Mouse (Mus musculus): ENCODE measurements around the gene Cnih3.

The Cnih3 gene

GRCm38 (mm10) chr1:181407281-181407680 is 54.9 kb downstream of the Cnih3 start:
- DNase-seq (ENCODE audit: low spot score): no peak

- no peak for DNase-seq (ENCODE audit: low spot score)
Observed at GRCm38 (mm10) chr1:181408086-181408975, 55.9 kb downstream of the Cnih3 start.

- DNase-seq (ENCODE audit: low spot score): no peak
Observed at GRCm38 (mm10) chr1:181409693-181410092, 57.3 kb downstream of the Cnih3 start.

DNA sequence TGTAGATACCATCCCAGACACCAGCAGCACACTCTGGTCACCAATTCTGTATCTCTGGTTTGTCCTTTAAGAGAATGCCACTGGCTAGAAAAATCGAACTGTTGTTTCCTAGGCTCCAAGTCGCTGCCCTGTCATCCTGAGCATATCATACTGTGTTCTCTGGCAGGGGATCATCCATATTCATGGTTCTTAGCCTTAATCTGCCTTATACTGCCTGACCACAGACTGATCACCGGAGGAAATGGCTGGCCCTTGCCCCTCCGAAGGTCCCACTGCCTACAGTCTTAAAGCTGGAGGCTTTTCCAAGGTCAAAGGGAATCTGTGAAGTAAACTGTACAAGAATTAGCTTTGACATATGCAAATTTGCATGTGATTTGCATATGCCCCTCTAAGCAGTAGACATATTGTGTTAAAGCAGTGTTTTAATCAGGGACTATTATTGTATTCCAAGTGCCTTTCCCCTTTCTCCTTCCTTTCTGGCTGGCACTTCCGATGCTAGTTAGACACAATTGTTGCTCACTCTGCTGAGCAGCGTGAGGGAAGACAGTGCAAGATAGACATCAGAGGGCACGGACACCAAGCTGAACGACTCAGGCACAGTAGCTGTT is 58.3 kb downstream of the Cnih3 start:
- no peak for DNase-seq (ENCODE audit: low spot score)

GRCm38 (mm10) chr1:181414985-181415384 is 62.6 kb downstream of the Cnih3 start:
- DNase-seq (ENCODE audit: low spot score): no peak

DNA sequence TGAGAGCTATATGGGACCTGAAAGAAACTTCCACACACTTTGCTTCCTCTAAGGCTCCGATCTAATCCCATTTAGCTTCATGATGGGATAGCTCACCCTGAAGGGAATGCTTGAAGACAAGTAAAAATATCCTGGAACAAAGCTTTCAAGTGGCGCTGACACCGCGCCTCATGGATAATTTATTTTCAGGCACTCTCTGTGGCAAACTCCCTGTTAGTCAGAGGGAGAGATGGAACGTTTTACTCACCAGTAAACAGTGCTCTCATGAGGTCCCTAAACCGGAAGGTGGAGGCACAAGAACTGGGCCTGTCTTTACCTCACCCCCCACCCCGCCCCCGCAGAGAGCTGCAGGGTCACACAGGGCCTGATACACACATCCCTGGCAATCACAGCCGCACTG is 64.4 kb downstream of the Cnih3 start:
- no peak for DNase-seq (ENCODE audit: low spot score)

GRCm38 (mm10) chr1:181417937-181418523 is 65.6 kb downstream of the Cnih3 start:
- DNase-seq (ENCODE audit: low spot score): no peak

- DNase-seq (ENCODE audit: low spot score): no peak
Observed at GRCm38 (mm10) chr1:181420080-181420536, 67.7 kb downstream of the Cnih3 start.

- no peak for DNase-seq (ENCODE audit: low spot score)
Observed at GRCm38 (mm10) chr1:181422796-181423195, 70.4 kb downstream of the Cnih3 start.

- DNase-seq (ENCODE audit: low spot score): no peak
Observed at GRCm38 (mm10) chr1:181424922-181425321, 72.5 kb downstream of the Cnih3 start.

DNA sequence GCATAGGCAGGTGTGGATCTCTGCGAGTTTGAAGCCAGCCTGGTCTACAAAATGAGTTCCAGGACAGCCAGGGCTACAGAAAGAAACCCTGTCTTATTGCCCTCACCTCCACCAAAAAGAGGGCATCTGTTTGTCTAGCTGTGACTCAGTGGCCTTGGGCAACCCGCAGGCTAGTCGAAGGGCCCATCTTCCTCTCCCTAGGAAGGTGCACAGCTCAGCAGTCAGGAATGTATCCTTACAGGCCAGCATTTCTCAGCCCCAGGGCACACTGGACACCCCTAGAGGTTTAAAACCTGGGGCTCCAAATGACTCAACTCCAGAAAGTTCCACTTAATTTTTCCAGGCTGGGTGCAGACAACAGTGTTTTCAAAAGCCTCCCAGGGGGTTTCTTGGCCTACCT is 73.0 kb downstream of the Cnih3 start:
- DNase-seq (ENCODE audit: low spot score): no peak

- no peak for DNase-seq (ENCODE audit: low spot score)
Observed at GRCm38 (mm10) chr1:181426406-181426805, 74.0 kb downstream of the Cnih3 start.

DNA sequence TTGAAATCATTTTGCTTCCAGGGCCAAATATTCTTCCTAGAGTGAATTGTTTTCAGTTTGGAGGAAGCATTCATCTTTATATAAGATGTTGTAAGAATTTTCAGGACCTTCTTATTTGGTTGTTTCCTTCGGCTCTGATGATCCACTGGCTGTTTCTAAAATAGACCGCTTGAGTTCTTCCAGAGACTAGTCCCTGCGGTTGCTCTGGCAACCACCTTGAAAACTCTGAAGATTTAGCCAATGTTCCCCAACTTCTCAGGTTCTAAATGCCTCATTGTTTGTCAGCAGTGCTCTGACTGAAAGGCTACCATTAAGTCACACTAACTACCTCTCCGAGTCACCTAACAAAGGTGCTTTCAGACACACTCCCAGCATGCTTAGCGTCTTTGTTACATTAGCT is 80.8 kb downstream of the Cnih3 start:
- DNase-seq (ENCODE audit: low spot score): no peak

DNA sequence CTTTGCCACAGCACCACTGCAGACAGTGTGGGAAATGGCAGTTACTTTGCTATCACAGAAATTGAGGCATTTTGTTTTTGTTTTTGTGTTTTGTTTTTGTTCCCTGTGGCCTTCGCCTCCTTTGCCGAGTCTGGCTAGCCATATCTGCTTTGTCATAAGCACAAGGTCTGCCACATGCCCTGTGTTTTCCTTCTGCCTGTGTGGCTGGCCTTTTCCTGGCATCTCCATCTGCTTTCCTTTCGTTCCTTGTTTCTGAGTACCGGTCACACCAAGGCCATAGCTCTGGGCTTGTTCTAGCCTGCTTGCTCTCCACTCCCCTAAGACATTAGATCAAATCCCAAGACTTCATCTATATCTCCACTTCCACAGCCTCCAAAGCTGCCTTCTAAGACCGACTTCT is 83.0 kb downstream of the Cnih3 start:
- no peak for DNase-seq (ENCODE audit: low spot score)

DNA sequence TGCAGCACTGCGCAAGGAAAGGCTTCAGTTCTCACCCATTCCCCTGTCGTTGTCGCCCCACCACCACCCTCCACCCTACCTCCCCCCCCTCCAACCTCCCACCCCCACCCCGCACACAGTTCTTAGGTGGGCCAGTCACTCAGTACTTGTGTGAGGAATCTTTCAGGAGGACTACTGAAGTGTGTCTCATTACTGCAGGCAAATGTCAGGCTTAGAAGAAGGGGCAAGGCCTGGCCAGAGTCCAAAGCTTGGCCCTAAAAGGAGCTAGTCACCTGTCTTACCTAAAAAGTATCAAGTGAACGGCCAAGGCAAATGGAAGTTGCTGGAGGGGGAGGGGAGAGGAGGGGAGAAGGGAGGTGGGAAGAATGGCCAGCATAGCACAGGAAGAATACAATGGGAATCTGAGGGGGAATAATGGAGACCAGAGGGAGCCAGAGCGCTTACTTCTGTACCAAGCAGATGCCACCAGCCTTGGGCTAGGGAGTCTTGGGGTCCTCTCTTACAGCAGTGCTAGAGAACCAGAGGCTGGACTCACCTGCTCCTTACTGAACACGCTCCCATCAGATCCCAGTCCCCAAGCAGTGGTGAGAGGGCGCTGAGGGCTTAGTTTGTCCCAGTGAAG is 88.7 kb downstream of the Cnih3 start:
- DNase-seq (ENCODE audit: low spot score): no peak

DNA sequence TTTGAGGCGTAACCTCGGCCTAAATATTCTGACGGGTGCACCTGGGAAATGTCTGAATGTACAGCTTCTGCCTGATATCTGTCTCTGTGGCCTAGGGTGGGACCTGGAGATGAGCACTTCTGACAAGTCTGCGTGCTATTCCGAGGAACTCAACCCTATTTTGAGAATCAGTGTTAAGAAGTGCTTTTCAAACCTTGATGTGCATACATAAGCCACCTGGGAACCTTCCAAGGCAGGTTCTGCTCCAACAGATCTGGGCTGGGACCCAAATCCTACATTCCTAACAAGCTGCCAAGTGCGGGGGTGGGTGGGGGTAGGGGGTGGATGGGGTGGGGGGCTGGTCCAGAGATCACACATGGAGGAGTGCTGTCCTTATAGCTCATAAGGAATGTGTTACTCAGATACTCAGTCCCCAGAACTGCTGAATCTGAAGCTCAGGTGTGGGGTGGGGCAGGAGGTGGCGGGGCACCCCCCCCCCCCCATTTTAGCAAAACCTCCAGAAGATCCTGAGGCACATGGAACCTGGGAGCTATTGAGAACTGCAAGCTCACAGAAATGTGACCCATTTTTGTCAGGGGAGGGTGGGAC is 89.3 kb downstream of the Cnih3 start:
- no peak for DNase-seq (ENCODE audit: low spot score)

DNA sequence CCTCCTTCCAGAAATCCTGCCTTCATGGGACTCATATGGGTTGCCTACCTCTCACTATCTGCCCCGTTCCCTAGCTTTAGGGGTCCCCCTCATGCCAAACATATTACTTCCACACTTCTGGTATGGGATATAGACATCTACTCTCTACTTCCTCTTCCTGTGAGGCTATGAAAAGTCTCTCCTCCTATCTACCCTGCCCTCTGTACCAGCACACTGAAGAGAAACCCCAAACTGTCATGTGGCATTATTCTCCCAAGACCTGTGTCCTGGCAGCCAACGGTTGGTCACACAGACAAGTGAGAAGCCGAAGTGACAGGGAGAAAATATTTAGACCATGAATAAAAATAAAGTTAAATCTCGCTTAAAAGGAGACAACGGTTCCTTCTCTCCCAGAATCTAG is 92.6 kb downstream of the Cnih3 start:
- no peak for DNase-seq (ENCODE audit: low spot score)

DNA sequence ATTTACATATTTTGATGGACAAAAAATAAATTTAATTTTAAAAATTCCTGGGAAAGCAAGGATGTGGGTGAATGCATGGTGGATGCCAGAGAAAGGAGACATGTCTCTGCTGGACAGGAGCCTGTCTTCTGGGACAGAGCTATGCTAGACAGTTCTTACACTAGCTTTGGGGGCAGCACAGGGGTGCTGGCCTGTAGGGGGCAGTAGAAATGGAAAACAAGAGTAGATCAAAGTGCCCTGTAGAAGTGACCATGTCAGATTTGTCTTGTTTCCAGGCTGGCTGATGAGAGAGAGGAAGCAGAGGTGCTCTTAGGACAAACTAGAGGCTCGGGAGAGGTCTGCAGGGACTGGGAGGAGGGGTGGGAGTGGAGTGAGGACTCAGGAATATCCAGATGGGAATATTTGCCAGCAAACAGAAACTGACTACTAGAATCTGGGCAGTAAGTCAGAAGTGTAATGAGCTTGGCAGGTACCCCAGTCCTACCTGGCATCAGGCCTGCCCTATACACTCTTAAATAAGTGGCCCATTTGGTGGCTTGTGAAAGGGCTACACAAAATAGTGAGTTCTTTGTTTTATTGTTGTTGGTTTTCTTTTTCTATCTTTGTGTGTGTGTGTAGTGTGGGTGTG is 93.3 kb downstream of the Cnih3 start:
- DNase-seq (ENCODE audit: low spot score): no peak

DNA sequence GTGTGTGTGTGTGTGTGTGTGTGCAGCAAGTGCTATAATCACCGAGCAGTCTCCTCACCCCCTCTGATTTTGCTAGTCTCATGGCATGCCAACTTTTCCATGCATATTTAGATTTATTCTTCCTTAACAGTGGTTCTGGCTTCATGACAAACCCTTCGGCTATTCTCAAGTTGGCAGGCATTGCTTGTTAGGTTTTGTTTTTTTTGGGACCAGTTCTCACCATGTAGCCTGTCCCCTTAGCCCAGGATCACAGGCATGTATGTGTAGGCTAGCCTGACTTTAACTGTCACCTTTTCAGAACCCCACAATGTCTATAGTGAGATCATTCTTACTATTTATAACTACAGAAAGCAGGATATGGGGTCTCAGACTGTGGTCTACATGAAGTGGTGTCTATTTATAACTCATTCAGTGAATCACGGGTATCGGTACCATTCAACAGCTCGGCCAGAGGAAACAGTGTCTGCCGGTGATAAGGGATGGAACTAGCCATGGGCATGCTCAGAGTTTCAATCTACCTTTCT is 94.2 kb downstream of the Cnih3 start:
- DNase-seq (ENCODE audit: low spot score): no peak

DNA sequence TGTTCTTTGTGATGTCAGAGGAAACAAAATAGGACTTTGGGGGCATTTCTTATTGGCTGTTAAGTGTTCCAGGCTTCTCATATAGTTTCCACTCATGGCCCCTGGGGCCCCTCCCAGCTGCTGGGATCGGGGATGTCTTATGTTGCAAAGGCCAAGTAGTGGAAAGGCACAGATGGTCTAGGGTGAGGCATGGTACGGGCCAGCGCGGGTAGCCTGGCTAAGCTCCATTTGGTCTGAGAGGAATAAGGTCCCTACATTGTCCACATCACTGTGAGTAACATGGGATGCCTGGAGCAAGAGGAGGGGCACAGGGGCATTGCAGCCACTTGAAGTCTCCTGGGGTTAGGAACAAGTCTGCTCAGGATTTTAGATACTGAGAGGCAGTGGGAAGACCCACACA is 95.1 kb downstream of the Cnih3 start:
- DNase-seq (ENCODE audit: low spot score): no peak

DNA sequence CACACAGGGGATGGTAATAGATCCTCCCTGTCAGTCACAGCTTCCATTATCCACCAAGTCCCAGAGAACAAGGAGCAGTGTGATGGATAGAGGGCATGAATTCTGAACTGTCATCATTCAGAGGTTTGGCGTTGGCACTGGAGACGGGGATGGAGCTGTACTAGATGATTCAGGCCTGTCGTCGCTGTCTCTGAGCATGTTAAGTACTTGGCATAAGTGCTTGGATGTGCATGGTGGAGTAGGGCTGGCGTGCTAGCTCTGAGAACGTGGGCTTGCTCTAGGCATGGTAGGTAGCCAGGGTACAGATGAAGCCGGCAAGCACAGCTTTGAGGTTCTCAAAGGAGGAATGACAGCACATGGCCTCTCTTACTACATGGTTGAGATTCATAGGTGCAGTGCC is 95.6 kb downstream of the Cnih3 start:
- no peak for DNase-seq (ENCODE audit: low spot score)

DNA sequence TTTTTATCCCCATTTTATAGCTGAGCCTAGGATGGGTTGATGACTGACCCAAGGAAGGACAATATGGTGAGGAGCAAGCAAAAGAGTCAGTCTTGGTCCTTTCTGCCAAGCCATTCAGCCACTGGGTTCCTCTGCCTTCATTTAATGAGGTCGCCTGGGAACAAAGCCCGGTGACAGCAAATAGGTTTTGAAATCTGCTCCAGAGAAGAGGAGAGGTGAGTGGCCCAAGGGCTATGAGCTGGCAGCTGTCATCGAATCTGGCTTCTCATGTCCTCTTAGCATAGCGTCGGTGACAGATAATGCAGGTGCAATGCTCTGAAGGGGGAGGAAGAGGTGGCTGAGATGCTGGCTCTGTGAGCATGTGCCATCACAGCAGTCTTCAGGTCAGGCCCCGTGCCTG is 100.7 kb downstream of the Cnih3 start:
- no peak for DNase-seq (ENCODE audit: low spot score)

Data from T-cell, adult 2 months (primary cell).